Mouse (Mus musculus): Measurements from ENCODE around the gene Olfr1178.

The Olfr1178 gene

DNA sequence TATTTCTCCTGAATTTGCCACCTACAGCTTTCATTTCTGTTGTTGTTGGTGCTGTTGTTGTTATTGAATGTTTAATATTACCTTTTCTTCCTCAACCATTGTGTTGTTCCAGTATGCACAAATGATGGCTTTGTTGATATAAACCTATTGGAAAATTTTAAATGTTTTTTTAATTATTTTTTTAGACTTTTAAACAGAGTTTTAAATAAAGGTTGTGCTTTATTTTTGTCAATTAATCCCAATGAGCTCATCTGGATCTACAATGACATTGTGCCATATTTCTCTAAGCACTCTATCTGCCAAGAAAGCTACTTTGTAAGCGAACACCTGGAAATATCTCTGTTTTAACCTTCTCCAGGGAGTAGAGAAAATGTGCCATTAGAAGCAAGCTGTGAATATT is at the start of gene Olfr1178:
Gene Olfr1178, plus strand, starts transcription at position 301 of the 400 bp plus-strand sequence.
- DNase-seq (ENCODE audit: low read depth in 2 of 2, low spot score in 2 of 2): no peak

DNA sequence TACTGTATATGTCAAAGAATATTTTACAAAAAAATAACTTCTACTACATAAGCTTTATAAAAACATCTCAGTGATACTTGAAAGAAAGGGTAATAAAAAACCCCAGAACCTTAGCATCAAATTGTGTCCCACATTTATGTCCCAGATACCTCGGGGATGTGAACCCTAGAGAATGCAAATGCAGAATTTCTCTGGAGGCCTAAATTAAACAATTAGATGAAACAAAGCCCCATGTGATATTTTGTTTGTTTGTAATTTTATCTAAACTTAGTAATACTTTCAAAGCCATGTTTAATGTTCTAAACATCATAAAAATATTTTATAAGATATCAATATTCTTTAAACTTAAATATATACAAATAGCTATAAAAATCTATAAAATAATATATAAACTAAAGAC is 40.5 kb upstream of the Olfr1178 start, which contains the start of gene Olfr1177-ps:
Gene Olfr1177-ps, minus strand, starts transcription at position 101 of the 400 bp plus-strand sequence.
- DNase-seq (ENCODE audit: low read depth in 2 of 2, low spot score in 2 of 2): no peak

DNA sequence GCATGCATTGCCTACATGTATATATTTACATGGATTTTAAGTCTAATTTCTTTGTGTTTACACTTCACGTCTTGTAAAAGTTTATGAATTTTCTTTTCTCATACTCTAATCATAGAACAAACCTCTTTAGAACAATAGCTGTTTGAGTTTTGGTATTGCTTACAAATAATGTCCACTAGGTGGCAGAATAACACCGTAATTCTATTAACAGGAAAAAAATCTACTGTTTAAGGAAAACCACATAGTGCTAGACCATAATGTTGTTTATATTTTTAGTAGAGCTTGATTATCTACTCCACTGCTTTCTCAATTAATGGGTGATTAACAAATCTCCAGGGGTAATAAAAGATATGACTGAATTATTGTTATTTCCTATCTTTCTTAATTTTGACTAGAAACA is 30.6 kb upstream of the Olfr1178 start:
- DNase-seq (ENCODE audit: low read depth in 2 of 2, low spot score in 2 of 2): no peak

DNA sequence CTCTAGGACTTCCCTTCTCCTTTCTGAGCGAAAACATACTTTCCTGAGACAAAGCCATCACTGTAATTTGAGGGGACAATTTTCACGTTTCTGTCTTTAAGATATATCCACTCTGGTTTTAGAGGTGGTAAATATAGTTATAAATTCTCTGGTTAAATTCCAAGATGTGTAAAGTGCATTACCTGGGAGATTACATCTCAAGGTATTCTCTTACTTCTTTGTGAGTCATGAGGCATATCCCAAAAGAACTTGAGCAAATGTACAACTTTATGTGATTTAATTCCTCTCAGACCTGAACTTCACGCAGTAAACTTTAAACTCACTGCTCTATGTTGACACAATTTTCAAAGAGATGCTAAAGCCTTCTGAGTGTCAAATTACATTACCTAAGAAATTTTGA is 19.5 kb downstream of the Olfr1178 start, which contains the start of gene Olfr1179:
Gene Olfr1179, minus strand, starts transcription at position 101 of the 400 bp plus-strand sequence.
- DNase-seq (ENCODE audit: low read depth in 2 of 2, low spot score in 2 of 2): no peak

DNA sequence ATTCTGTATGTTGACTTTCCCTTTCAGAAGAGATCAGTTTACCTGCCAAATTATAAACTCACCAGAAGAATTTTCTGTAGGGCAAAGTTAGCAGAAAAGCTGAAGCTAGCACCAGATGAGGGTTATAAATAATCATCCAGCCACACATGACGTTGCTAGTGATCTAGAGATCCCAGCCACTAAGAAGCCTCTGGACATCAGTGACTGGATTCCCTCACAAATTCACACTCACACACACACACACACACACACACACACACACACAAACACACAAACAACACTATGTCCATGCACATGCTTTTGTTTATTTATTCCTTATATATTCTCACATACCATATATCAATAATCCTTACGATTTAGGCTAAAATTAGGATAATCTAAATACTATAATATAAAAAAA is 32.2 kb downstream of the Olfr1178 start, which contains the start of gene Olfr1180:
Gene Olfr1180, minus strand, starts transcription at position 101 of the 400 bp plus-strand sequence.
- DNase-seq (ENCODE audit: low read depth in 2 of 2, low spot score in 2 of 2): no peak

DNA sequence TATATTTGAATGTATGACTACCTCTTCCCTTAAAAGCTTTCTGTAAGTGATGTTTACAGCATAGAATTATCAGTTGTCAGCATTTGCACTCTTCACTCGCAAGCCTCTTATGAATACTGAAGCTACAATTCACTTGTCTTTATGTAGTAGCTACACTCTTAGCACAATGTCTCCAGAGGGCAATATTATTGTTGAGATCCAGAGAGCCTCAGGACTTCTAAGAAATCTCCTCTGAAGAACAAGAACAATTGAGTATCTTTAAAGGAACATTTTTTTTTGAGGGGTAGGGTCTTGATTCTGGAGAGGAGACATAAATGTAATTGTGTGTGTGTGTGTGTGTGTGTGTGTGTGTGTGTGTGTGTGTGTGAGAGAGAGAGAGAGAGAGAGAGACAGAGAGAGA is 39.2 kb downstream of the Olfr1178 start, which contains the start of gene Olfr1181:
Gene Olfr1181, minus strand, starts transcription at position 101 of the 400 bp plus-strand sequence.
- no peak for DNase-seq (ENCODE audit: low read depth in 2 of 2, low spot score in 2 of 2)

DNA sequence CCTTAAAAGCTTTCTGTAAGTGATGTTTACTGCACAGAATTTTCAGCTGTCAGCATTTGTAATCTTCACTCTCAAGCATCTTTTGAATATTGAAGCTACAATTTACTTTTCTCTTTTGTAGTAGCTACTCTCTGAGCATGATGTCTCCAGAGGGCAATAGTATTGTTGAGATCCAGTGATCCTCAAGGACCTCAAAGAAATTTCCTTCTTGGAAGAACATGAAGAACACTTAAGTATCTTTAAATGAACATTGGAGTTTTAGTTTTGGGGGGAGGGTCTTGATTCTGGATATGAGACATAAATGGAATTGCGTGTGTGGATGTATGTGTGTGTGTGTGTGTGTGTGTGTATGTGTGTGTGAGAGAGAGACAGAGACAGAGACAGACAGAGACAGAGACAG is 62.2 kb downstream of the Olfr1178 start, which contains the start of gene Gm13757:
Gene Gm13757, minus strand, starts transcription at position 101 of the 400 bp plus-strand sequence.
- no peak for DNase-seq (ENCODE audit: low read depth in 2 of 2, low spot score in 2 of 2)
